Mouse (Mus musculus): Measurements from ENCODE around the gene Rbl2. TPM values are rescaled to one million over a fixed set of nuclear protein-coding genes. Genes with fewer than 3 reads are reported as not detected.

Gene Rbl2
- total RNA-seq, 2 experiments from 2014 or later = 35.5 to 45.7 TPM

GRCm38 (mm10) chr8:91089601-91090000 lies 19.7 kb downstream of the Rbl2 start:
- intact Hi-C loops (cut with DNase I) = no loop called here
- DNase-seq (ENCODE audit: low spot score in 2 of 2) = no peak

GRCm38 (mm10) chr8:91094135-91094534 lies 24.3 kb downstream of the Rbl2 start:
- intact Hi-C loops (cut with DNase I) = loop anchor here (10.0 kb wide), 1 partner anchor 59 kb away; no protein-coding TSS in a partner anchor
- no peak for DNase-seq (ENCODE audit: low spot score in 2 of 2)

GRCm38 (mm10) chr8:91098106-91098505 lies 28.2 kb downstream of the Rbl2 start:
- intact Hi-C loops (cut with DNase I) = loop anchor here (10.0 kb wide), 1 partner anchor 63 kb away; no protein-coding TSS in a partner anchor

GRCm38 (mm10) chr8:91106271-91106670 lies 36.4 kb downstream of the Rbl2 start:
- intact Hi-C loops (cut with DNase I) = no loop called here
- no peak for DNase-seq (ENCODE audit: low spot score in 2 of 2)

More at GRCm38 (mm10) chr8:91098106-91098505, 28.2 kb downstream of the Rbl2 start:
- DNase-seq (ENCODE audit: low spot score in 2 of 2) = no peak

- no peak for DNase-seq (ENCODE audit: low spot score in 2 of 2)
- intact Hi-C loops (cut with DNase I) = no loop called here
These were observed 42.1 kb downstream of the Rbl2 start for GRCm38 (mm10) chr8:91111868-91112477.

- DNase-seq (ENCODE audit: low spot score in 2 of 2) = no peak
- intact Hi-C loops (cut with DNase I) = no loop called here
These were observed 44.6 kb downstream of the Rbl2 start for GRCm38 (mm10) chr8:91114428-91114827.

- DNase-seq (ENCODE audit: low spot score in 2 of 2) = no peak
- intact Hi-C loops (cut with DNase I) = no loop called here
These were observed 45.1 kb downstream of the Rbl2 start for GRCm38 (mm10) chr8:91114910-91115309.

GRCm38 (mm10) chr8:91117537-91117936 lies 47.7 kb downstream of the Rbl2 start:
- DNase-seq (ENCODE audit: low spot score in 2 of 2) = no peak
- intact Hi-C loops (cut with DNase I) = no loop called here

- intact Hi-C loops (cut with DNase I) = no loop called here
These were observed 48.3 kb downstream of the Rbl2 start for GRCm38 (mm10) chr8:91118131-91118530.

GRCm38 (mm10) chr8:91124315-91124714 lies 54.5 kb downstream of the Rbl2 start:
- intact Hi-C loops (cut with DNase I) = no loop called here

More at GRCm38 (mm10) chr8:91118131-91118530, 48.3 kb downstream of the Rbl2 start:
- no peak for DNase-seq (ENCODE audit: low spot score in 2 of 2)

GRCm38 (mm10) chr8:91126786-91127185 lies 56.9 kb downstream of the Rbl2 start:
- intact Hi-C loops (cut with DNase I) = no loop called here
- DNase-seq (ENCODE audit: low spot score in 2 of 2) = peak; percentile 44 to 56

More at GRCm38 (mm10) chr8:91124315-91124714, 54.5 kb downstream of the Rbl2 start:
- no peak for DNase-seq (ENCODE audit: low spot score in 2 of 2)

GRCm38 (mm10) chr8:91132731-91133130 lies 62.9 kb downstream of the Rbl2 start:
- intact Hi-C loops (cut with DNase I) = no loop called here

GRCm38 (mm10) chr8:91133441-91134069 lies 63.7 kb downstream of the Rbl2 start:
- intact Hi-C loops (cut with DNase I) = no loop called here
- no peak for DNase-seq (ENCODE audit: low spot score in 2 of 2)

More at GRCm38 (mm10) chr8:91132731-91133130, 62.9 kb downstream of the Rbl2 start:
- DNase-seq (ENCODE audit: low spot score in 2 of 2) = no peak

GRCm38 (mm10) chr8:91134070-91134475 lies 64.2 kb downstream of the Rbl2 start:
- intact Hi-C loops (cut with DNase I) = no loop called here
- DNase-seq (ENCODE audit: low spot score in 2 of 2) = peak; percentile 100

- no peak for DNase-seq (ENCODE audit: low spot score in 2 of 2)
- intact Hi-C loops (cut with DNase I) = no loop called here
These were observed 64.8 kb downstream of the Rbl2 start for GRCm38 (mm10) chr8:91134659-91135058.

- intact Hi-C loops (cut with DNase I) = no loop called here
These were observed 65.7 kb downstream of the Rbl2 start for GRCm38 (mm10) chr8:91135308-91136181.

GRCm38 (mm10) chr8:91140828-91141227 lies 71.0 kb downstream of the Rbl2 start:
- intact Hi-C loops (cut with DNase I) = no loop called here
- no peak for DNase-seq (ENCODE audit: low spot score in 2 of 2)

More at GRCm38 (mm10) chr8:91135308-91136181, 65.7 kb downstream of the Rbl2 start:
- no peak for DNase-seq (ENCODE audit: low spot score in 2 of 2)

GRCm38 (mm10) chr8:91147715-91148114 lies 77.9 kb downstream of the Rbl2 start:
- peak in 1 of 2 experiments; percentile 28 for DNase-seq (ENCODE audit: low spot score in 2 of 2)
- intact Hi-C loops (cut with DNase I) = no loop called here

GRCm38 (mm10) chr8:91148643-91149178 lies 78.9 kb downstream of the Rbl2 start:
- intact Hi-C loops (cut with DNase I) = no loop called here
- no peak for DNase-seq (ENCODE audit: low spot score in 2 of 2)

- intact Hi-C loops (cut with DNase I) = no loop called here
- DNase-seq (ENCODE audit: low spot score in 2 of 2) = no peak
These were observed 79.4 kb downstream of the Rbl2 start for GRCm38 (mm10) chr8:91149298-91149697.

All from left cerebral cortex, postnatal 36 days (tissue).